Mouse (Mus musculus) left cerebral cortex, adult 6 months (tissue): Measurements from ENCODE around the gene Inppl1. TPM values are rescaled to one million over a fixed set of nuclear protein-coding genes. Genes with fewer than 3 reads are reported as not detected.

ENCODE experiments used
- long read RNA-seq, 2 experiments: library from polyadenylated mRNA; unstranded; transcript quantifications; one replicate each; pipeline ENCODE4 v2.0.0; 2019 to 2020
- polyA plus RNA-seq: library from polyadenylated mRNA; unstranded; fragments of <200 nt; fragmentation: Nextera tagmentation; gene quantifications from 2 replicates; pipeline ENCODE4 v1.2.3, GENCODE M21; 2021

Inppl1 gene
- 2.9 and 3.0 TPM in 2 replicates for polyA plus RNA-seq
- long read RNA-seq, experiment 1, full-length matches to known transcripts = 11 of 32 reads
- long read RNA-seq, experiment 1, partial matches to known transcripts = 11 of 32 reads
- long read RNA-seq, experiment 1, other reads (novel, unspliced or antisense) = 10 of 32 reads
- long read RNA-seq, experiment 2, partial matches to known transcripts = 1 of 2 reads
- long read RNA-seq, experiment 2, other reads (novel, unspliced or antisense) = 1 of 2 reads

DNA sequence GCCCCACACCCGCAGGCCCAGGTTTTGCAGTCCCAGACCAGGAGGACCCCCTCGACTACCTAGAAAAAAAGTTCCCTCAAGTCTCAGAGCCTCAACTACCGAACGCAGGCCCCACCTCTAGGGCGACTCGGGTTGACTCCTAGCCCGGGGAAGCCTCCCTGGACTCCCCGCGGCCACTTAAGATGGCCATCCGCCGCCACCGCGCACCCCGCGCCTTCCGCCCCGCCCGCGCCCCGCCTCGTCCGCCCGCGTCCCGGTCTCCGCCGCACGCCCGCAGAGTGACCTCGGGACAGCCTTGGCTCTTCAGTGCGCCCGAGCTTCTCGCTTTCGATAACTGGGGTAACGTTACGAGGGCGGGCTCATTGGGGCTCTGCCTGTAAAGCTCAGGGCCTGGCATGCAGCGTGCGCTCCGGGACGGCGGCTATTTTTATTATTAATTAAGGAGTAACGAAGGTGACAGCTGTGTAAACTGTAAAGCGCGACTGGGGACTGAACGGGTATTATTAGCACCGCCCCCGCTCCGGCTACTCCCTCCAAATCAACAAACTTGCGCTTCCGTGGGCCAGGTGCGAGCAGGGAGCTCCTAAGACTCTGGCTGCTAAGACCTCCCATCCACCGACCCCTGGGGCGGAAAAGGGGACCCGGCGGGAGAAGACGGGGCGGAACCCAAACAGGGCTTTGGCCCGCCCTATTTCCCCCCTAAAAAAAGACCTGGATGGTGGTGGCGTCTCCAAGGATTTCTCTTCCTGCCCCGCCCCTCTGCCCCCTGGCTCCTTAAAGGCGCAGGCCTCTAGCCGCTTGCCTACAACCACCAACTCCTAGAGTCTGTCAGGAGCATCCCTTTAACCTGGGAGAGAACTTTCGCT, at the start of gene Inppl1:
Gene Inppl1 (minus strand): TSS at position 624 of the 866 bp plus-strand sequence.

DNA sequence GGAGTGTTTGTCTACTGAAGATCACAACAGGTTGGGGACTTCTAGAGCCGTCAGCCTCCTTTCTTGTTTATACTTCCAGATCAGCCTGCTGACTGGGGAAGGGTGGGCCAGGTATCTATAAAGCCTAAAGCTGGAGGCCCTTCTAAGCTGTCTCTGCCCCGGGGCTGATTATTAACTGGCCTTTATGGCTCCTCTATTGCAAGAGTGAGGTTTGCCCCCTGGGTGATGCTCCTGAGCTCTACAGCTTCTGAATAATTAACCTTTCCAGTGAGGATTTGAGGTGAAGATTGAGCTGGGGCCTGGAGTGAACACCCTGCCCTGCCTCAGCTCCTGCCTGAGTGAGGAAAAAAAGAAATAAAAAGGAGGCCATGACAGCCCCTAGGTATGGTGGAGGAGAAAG, 32.6 kb upstream of the Inppl1 start, which contains the start of gene Folr1:
Gene Folr1 (minus strand): TSS at position 160 of the 400 bp plus-strand sequence.

DNA sequence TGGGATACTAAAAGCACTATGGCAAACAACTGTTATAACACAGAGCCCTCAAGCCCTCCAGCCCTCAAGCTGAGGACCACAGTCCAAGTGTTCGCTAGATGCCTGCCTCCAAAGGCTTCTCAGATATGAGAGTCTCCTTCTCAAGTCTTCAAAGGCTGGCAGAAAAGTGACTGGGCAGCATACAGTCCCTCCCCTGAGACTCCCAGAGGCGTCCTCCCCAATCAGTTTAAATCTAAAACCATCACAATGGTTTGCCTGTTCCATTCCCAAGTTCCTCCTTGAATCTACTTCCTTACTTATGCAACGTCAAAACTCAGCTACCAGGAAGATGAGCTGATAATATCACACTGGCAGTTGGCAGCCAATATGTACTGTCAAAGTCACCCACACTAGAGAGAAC, 25.4 kb upstream of the Inppl1 start, which contains the start of gene Anapc15:
Gene Anapc15 (plus strand): TSS at position 301 of the 400 bp plus-strand sequence.

DNA sequence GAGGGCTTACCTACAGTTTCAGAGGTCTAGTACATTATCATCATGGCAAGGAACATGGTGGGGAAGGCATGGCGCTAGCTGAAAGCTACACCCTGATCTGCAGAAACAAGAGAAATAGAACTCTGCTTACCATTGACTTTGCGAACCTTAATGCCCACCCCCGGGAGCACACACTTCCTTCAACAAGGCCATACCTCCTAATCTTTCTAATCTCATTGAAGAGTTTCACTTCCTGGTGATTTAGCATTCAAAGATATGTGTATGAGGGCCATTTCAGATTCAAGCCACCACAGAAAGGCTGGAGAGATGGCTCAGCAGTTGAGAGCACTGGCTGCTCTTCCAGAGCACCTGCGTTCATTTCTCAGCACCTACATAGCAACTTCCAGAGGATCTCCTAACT, 19.1 kb upstream of the Inppl1 start, which contains the start of gene Folr2:
Gene Folr2 (minus strand): TSS at position 101 of the 400 bp plus-strand sequence.

DNA sequence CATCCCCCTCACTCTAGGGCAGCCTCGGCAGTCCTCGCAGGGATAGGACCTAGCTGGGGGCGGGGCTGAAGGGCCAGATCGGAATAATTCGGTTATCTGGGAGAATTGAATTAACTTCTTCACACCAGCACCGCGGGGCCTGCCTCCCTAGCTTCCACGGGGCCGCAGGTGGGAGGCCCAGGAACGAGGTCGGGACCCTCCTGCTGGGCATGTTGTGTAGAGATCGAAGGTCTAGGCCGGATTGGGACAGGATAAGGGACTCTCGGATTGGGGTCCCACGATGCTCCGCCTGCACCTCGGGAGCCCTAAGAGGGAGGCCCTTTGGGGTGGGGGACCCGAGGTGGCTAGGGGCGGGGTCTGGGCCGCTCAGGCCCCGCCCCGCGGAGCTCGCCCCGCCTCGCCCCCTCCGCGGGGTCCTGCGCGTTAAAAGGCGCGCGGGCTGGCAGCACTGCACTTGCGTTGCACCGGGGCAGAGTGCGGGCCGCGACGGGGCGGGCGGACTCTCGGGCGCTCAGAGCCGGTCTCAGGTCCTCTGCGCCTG, 20.1 kb downstream of the Inppl1 start, which contains the start of gene Phox2a:
Gene Phox2a (plus strand): TSS at position 453 of the 541 bp plus-strand sequence.

Other genes with a start within 250 kb of the Inppl1 start
- gene Clpb, start 174.6 kb downstream of the Inppl1 start, polyA plus RNA-seq = 41.9 and 72.8 TPM in 2 replicates
- gene Phox2a, start 19.9 kb downstream of the Inppl1 start, polyA plus RNA-seq = not detected in 2 replicates
- gene Folr2, start 19.0 kb upstream of the Inppl1 start, polyA plus RNA-seq = 0.75 and 0.86 TPM in 2 replicates
- 31.2 and 35.8 TPM in 2 replicates for gene Anapc15, start 25.5 kb upstream of the Inppl1 start, polyA plus RNA-seq
- 1.3 and 1.7 TPM in 2 replicates for gene Folr1, start 32.6 kb upstream of the Inppl1 start, polyA plus RNA-seq
- 221 and 286 TPM in 2 replicates for gene Lamtor1, start 67.7 kb upstream of the Inppl1 start, polyA plus RNA-seq
- 0.13 TPM in 1 of 2 replicates, not detected in the other for gene Tomt, start 68.1 kb upstream of the Inppl1 start, polyA plus RNA-seq
- 11.4 and 12.6 TPM in 2 replicates for gene Lrrc51, start 95.7 kb upstream of the Inppl1 start, polyA plus RNA-seq
- gene Numa1, start 95.9 kb upstream of the Inppl1 start, polyA plus RNA-seq = 17.9 and 28.2 TPM in 2 replicates
- gene Il18bp, start 180.5 kb upstream of the Inppl1 start, polyA plus RNA-seq = 0.49 and 0.93 TPM in 2 replicates
- 18.9 and 23.6 TPM in 2 replicates for gene Rnf121, start 227.2 kb upstream of the Inppl1 start, polyA plus RNA-seq
- gene Xndc1, start 227.3 kb upstream of the Inppl1 start, polyA plus RNA-seq = 3.1 and 3.3 TPM in 2 replicates
- 0.08 and 0.09 TPM in 2 replicates for gene Xntrpc, start 227.5 kb upstream of the Inppl1 start, polyA plus RNA-seq
- gene Trpc2, start 244.9 kb upstream of the Inppl1 start, polyA plus RNA-seq = not detected in 2 replicates